Mouse (Mus musculus): ENCODE results near the gene Usp5. TPM values are rescaled to one million over a fixed set of nuclear protein-coding genes. Genes with fewer than 3 reads are reported as not detected.

Usp5 gene
- total and polyA plus RNA-seq, 2 experiments from 2014 or later, result 201 to 218 TPM

DNA sequence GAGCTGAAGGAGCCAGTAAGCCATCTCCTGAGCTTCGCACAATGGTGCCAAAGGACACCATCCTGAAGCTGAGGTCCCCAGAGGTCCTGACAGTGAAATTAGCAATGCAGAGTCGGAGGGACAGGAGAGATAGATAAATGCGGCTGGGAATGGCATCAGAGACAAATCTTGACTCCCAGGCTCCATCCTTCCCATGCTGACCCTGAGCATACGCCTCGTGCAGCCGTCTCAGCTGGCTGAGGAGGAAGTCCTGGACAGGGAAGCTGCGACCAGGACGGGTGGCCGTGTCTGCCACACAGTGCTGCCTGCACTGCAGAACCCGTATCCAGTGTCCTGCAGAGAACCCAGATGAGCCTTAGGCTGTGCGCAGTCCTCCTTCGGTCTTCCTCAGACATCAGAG, 25.4 kb upstream of the Usp5 start:
- Histone ChIP-seq H3K27me3 (ENCODE audit: insufficient read depth, low read length) (no peaks in the 10 kb centered on the region), H3K4me3 (ENCODE audit: low read depth, low read length) (no peak overlapping the region), H3K9ac (replicated peaks; ENCODE audit: low read length, poor library complexity, severe bottlenecking) (no peak overlapping the region), H3K9me3 (ENCODE audit: low read length) (no peaks in the 10 kb centered on the region), H3K36me3 (ENCODE audit: insufficient read depth, low read length) (peaks cover 18% of the 10 kb centered on the region), H3K4me1 (ENCODE audit: insufficient read depth, low read length) (peaks cover 5% of the 10 kb centered on the region; the same call in 1 of the 2 replicates), H3K27ac (ENCODE audit: low read depth, low read length) (no peak overlapping the region), H3K4me2 (ENCODE audit: low read depth, low read length, poor library complexity, severe bottlenecking) (no peak overlapping the region)
- no peak for ATAC-seq (ENCODE audit: low FRiP score)
- DNase-seq (ENCODE audit: low spot score), result no peak
- TF ChIP-seq CTCF (IDR thresholded peaks at IDR 0.05), result no peak
- WGBS, result 71% methylated on average over 12 of the region's 12 CpGs

DNA sequence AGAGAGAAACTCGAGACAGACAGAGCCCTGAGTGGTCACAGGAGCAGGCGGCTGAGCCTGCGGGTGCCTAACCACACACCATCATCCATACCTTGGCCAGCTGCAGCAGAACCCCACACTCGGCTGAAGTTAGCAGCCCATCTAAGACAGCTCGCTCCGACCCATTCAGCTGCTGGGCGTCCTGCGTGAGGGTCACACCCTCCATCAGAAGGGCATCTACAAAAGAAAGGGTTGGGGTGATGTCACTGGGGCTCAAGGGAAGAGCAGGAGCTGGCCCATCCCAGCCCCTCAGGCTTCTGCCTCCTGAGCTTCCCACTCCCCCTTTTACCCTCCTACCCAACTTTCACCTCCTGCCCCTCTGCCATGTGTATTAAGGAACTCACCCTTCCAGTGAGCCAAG, 21.3 kb upstream of the Usp5 start:
- no peak overlapping the region for H3K27ac ChIP-seq (ENCODE audit: low read depth, low read length)
- no peaks in the 10 kb centered on the region for H3K9me3 ChIP-seq (ENCODE audit: low read length)
- ATAC-seq (ENCODE audit: low FRiP score) (no peak), DNase-seq (ENCODE audit: low spot score) (no peak)
- no peaks in the 10 kb centered on the region for H3K4me1 ChIP-seq (ENCODE audit: insufficient read depth, low read length)
- H3K4me2 ChIP-seq (ENCODE audit: low read depth, low read length, poor library complexity, severe bottlenecking), result no peak overlapping the region
- H3K36me3 ChIP-seq (ENCODE audit: insufficient read depth, low read length), result peaks cover 24% of the 10 kb centered on the region
- TF ChIP-seq CTCF (IDR thresholded peaks at IDR 0.05), result no peak
- WGBS, result 59% methylated on average over 8 of the region's 8 CpGs
- H3K9ac ChIP-seq (replicated peaks; ENCODE audit: low read length, poor library complexity, severe bottlenecking), result peak overlapping the region; percentile 13; the same call in 1 of the 2 replicates
- H3K4me3 ChIP-seq (ENCODE audit: low read depth, low read length), result no peak overlapping the region
- no peaks in the 10 kb centered on the region for H3K27me3 ChIP-seq (ENCODE audit: insufficient read depth, low read length)

DNA sequence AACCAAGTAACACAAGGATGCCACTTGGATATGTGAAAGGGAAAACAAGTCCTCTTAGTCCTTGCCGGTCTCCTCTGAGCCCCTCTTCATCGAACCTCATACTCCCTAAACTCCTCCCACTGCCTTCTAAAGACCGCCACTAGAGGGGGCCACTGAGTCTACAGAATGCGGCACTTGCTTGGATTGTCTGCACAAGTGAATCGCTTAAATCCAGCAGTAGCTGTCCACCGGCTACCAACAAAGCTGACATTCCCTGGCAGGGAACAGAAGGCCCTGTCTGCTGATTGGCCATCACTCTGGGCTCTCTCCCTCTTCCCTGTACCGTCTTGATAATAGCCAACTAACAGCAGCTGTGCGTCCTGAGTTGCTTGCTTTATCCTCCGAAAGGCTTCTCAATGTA, 18.0 kb upstream of the Usp5 start:
- peak; percentile 95 for DNase-seq (ENCODE audit: low spot score)
- no peaks in the 10 kb centered on the region for H3K9me3 ChIP-seq (ENCODE audit: low read length)
- peak overlapping the region; percentile 33; the same call in 1 of the 2 replicates for H3K9ac ChIP-seq (replicated peaks; ENCODE audit: low read length, poor library complexity, severe bottlenecking)
- ATAC-seq (ENCODE audit: low FRiP score), result peak; percentile 82
- peak overlapping the region; percentile 52; the same call in 1 of the 2 replicates for H3K27ac ChIP-seq (ENCODE audit: low read depth, low read length)
- H3K4me3 ChIP-seq (ENCODE audit: low read depth, low read length), result no peak overlapping the region
- no peaks in the 10 kb centered on the region for H3K27me3 ChIP-seq (ENCODE audit: insufficient read depth, low read length)
- TF ChIP-seq CTCF (IDR thresholded peaks at IDR 0.05), result peak; percentile 100
- H3K36me3 ChIP-seq (ENCODE audit: insufficient read depth, low read length), result peaks cover 22% of the 10 kb centered on the region; the same call in 1 of the 2 replicates
- no peaks in the 10 kb centered on the region for H3K4me1 ChIP-seq (ENCODE audit: insufficient read depth, low read length)
- WGBS, result 2% methylated on average over 9 of the region's 9 CpGs
- no peak overlapping the region; the same call in 1 of the 2 replicates for H3K4me2 ChIP-seq (ENCODE audit: low read depth, low read length, poor library complexity, severe bottlenecking)

- no peak within 1 kb of the TSS for H3K4me2 ChIP-seq (ENCODE audit: low read depth, low read length, poor library complexity, severe bottlenecking)
- 0 out of 2 replicates have a peak within 1 kb of the TSS, but pooled peaks have one; percentile 9 for H3K9ac ChIP-seq (replicated peaks; ENCODE audit: low read length, poor library complexity, severe bottlenecking)
- H3K4me1 ChIP-seq (ENCODE audit: insufficient read depth, low read length), result no peaks in the 10 kb centered on the region
- peaks cover 11% of the 10 kb centered on the region; the same call in 1 of the 2 replicates for H3K36me3 ChIP-seq (ENCODE audit: insufficient read depth, low read length)
- ATAC-seq (ENCODE audit: low FRiP score) (0 out of 2 replicates have a peak, but pooled peaks have one; percentile 1), DNase-seq (ENCODE audit: low spot score) (peak; percentile 51)
- no peaks in the 10 kb centered on the region for H3K27me3 ChIP-seq (ENCODE audit: insufficient read depth, low read length)
- TF ChIP-seq CTCF (IDR thresholded peaks at IDR 0.05), result no peak
- no peaks in the 10 kb centered on the region for H3K9me3 ChIP-seq (ENCODE audit: low read length)
- no peak within 1 kb of the TSS for H3K27ac ChIP-seq (ENCODE audit: low read depth, low read length)
- no peak within 1 kb of the TSS for H3K4me3 ChIP-seq (ENCODE audit: low read depth, low read length)
- 12% methylated on average over 15 of the region's 15 CpGs for WGBS
Observed at GRCm38 (mm10) chr6:124840241-124841167, 11.2 kb upstream of the Usp5 start, which contains the start of gene Gnb3. Gene Gnb3 (minus strand): TSS chr6:124840275.

DNA sequence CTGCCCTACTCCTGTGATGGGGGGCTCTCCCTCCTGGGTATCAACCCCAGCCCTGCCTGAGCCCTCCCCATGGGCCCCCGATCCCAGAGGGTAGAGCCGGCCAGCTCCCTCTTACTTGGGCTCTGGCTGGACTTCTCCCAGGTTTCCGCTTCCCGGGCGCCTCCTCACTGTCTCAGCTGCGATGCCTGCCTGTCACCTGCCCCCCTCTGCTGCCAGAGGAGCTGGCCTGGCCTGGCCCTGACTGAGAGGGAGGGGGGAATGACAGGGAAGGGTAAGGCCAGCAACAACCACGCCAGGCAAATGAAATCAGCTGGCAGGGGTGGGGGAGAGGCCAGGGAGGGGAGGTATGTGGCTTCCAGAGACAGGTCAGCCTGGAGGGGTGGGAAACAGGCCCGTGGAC, 10.5 kb upstream of the Usp5 start:
- H3K36me3 ChIP-seq (ENCODE audit: insufficient read depth, low read length), result peaks cover 4% of the 10 kb centered on the region; the same call in 1 of the 2 replicates
- TF ChIP-seq CTCF (IDR thresholded peaks at IDR 0.05), result no peak
- no peak overlapping the region for H3K27ac ChIP-seq (ENCODE audit: low read depth, low read length)
- WGBS, result 13% methylated on average over 8 of the region's 8 CpGs
- no peak overlapping the region for H3K4me3 ChIP-seq (ENCODE audit: low read depth, low read length)
- no peak overlapping the region for H3K4me2 ChIP-seq (ENCODE audit: low read depth, low read length, poor library complexity, severe bottlenecking)
- H3K4me1 ChIP-seq (ENCODE audit: insufficient read depth, low read length), result no peaks in the 10 kb centered on the region
- H3K27me3 ChIP-seq (ENCODE audit: insufficient read depth, low read length), result no peaks in the 10 kb centered on the region
- H3K9ac ChIP-seq (replicated peaks; ENCODE audit: low read length, poor library complexity, severe bottlenecking), result no peak overlapping the region
- no peak for DNase-seq (ENCODE audit: low spot score)
- no peaks in the 10 kb centered on the region for H3K9me3 ChIP-seq (ENCODE audit: low read length)
- ATAC-seq (ENCODE audit: low FRiP score), result peak; percentile 18; the same call in 1 of the 2 replicates

- no peaks in the 10 kb centered on the region for H3K27me3 ChIP-seq (ENCODE audit: insufficient read depth, low read length)
- no peaks in the 10 kb centered on the region for H3K36me3 ChIP-seq (ENCODE audit: insufficient read depth, low read length)
- H3K4me3 ChIP-seq (ENCODE audit: low read depth, low read length), result no peak overlapping the region
- no peak overlapping the region for H3K9ac ChIP-seq (replicated peaks; ENCODE audit: low read length, poor library complexity, severe bottlenecking)
- ATAC-seq (ENCODE audit: low FRiP score) (no peak), DNase-seq (ENCODE audit: low spot score) (no peak)
- TF ChIP-seq CTCF (IDR thresholded peaks at IDR 0.05), result no peak
- H3K4me1 ChIP-seq (ENCODE audit: insufficient read depth, low read length), result no peaks in the 10 kb centered on the region
- no peaks in the 10 kb centered on the region for H3K9me3 ChIP-seq (ENCODE audit: low read length)
- H3K27ac ChIP-seq (ENCODE audit: low read depth, low read length), result no peak overlapping the region
- H3K4me2 ChIP-seq (ENCODE audit: low read depth, low read length, poor library complexity, severe bottlenecking), result no peak overlapping the region
- WGBS, result 81% methylated on average over 7 of the region's 7 CpGs
Observed at GRCm38 (mm10) chr6:124836411-124836810, 7.1 kb upstream of the Usp5 start.
